Mouse (Mus musculus) liver, adult 2 months (tissue): ENCODE measurements around the gene Gm20671.

Experiments used
- CTCF ChIP-seq: fragments of 200-500 bp; IDR thresholded peaks from 2 replicates; pipeline ENCODE4 v1.5.1; 2011; ENCODE audit warnings: low read depth, low read length, control low read depth
- POLR2A ChIP-seq: fragments of 200-500 bp; IDR thresholded peaks from 2 replicates; pipeline ENCODE4 v1.6.1; 2011; ENCODE audit warnings: low read length, control low read depth; ENCODE audit not compliant: insufficient read depth; ENCODE audit errors: extremely low read depth

DNA sequence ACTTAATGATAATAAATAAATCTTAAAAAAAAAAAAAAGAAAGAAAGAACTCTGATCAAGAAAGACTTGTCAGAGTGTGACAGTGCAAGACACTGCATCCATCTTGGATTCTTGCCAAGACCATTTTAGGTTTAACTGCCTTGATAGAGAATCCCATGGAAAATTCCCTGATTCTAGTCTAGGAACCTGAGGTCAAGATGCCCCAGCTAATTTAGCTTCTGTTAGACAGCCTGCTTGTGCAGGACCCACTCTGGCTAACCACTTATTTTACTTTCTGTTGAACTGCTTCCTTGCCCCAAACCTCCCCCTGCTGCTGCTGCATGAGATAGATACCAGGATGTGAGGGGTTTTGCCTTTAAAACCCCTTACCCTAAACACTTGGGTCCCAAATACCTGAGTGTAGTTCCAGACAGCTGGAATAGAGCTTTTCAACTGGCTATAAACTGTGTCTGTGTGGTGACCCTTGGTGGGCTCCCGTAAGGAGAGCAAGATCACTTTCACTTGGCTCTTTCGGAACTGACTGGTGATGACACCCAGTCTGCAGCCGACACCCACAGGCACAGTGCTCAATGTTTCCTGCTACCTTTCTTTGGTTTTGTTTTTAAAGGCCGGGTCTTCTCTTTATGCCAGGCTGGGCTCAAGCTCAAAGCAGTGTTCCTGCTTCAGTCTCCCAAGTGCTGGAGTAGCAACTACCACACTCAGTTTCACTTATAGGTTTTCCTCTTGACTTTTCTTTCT is 59.1 kb downstream of the Gm20671 start:
- TF ChIP-seq CTCF = no peak
- TF ChIP-seq POLR2A = no peak
